Mouse (Mus musculus): Measurements from ENCODE around the gene Sptb. TPM values are rescaled to one million over a fixed set of nuclear protein-coding genes. Genes with fewer than 3 reads are reported as not detected.

Sptb gene
- total and polyA plus RNA-seq, 2 experiments, result 0.43 to 0.46 TPM

DNA sequence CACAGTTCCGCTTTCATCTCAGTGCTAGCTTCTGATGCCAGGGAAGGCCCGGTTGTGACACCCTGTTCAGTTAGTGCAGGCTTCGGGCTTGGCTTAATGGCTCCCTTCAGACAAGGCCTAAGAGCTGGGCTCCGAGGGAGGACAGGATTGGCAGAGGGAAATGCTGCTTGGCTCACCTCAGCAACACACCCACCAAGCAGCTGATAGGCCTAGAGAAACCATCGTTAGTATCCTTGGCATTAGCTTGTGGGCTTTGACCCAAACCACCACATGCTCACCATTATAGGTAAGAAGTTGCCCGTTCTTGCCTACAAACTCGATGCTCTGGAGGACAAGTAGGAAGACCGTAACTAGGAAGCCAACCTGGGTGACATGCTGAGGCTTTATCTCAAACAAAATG, 38.3 kb downstream of the Sptb start:
- H3K36me3 ChIP-seq (ENCODE audit: control insufficient read depth, insufficient read depth, low read length), result no peaks in the 10 kb centered on the region
- TF ChIP-seq POLR2A (IDR thresholded peaks at IDR 0.05; ENCODE audit: extremely low read depth, insufficient read depth, low read length) (no peak), CTCF (IDR thresholded peaks at IDR 0.05; ENCODE audit: low read depth, low read length) (no peak)
- 85% methylated on average over 8 of the region's 8 CpGs for WGBS
- H3K79me2 ChIP-seq (ENCODE audit: control insufficient read depth, insufficient read depth, low read length), result no peaks in the 10 kb centered on the region
- no peak for DNase-seq (ENCODE audit: extremely low read depth, low read depth, low spot score)
- H3K9ac ChIP-seq (ENCODE audit: low read depth, low read length), result no peak overlapping the region
- no peak overlapping the region for H3K4me3 ChIP-seq (ENCODE audit: insufficient read depth, low read depth, low read length)
- H3K4me1 ChIP-seq (ENCODE audit: control insufficient read depth, insufficient read depth, low read length), result no peaks in the 10 kb centered on the region
- H3K27me3 ChIP-seq (ENCODE audit: control insufficient read depth, insufficient read depth, low read length), result no peaks in the 10 kb centered on the region
- H3K27ac ChIP-seq (replicated peaks; ENCODE audit: insufficient read depth, low read depth, low read length), result no peak overlapping the region

DNA sequence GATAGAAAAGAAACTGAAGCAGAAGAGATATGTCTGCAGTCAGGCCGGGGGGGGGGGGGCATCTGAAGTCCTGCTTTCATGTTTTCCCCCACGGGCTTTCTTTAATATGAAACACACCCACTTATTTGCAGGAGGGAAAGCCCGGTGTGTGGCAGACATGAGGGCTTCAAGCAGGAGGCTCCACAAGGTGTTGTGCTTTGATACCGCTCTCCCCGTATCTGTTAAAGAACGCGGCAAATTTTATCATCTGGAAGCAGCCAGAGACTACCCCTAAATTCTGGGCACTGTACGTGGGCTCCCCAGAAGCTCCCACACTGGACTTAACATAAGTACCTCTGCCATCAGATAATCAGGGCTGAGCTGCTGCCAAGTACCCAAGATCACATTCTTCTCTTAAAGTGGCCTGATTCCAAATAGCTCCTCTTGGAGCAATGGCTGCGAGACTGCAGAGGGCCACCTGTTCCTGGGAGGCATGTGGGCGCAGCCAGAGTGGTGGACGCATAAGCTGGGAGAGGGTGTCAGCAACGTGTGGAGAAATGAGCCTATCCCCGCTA, 39.7 kb downstream of the Sptb start:
- no peak overlapping the region for H3K4me3 ChIP-seq (ENCODE audit: insufficient read depth, low read depth, low read length)
- H3K27ac ChIP-seq (replicated peaks; ENCODE audit: insufficient read depth, low read depth, low read length), result no peak overlapping the region
- no peaks in the 10 kb centered on the region for H3K4me1 ChIP-seq (ENCODE audit: control insufficient read depth, insufficient read depth, low read length)
- H3K27me3 ChIP-seq (ENCODE audit: control insufficient read depth, insufficient read depth, low read length), result no peaks in the 10 kb centered on the region
- 85% methylated on average over 13 of the region's 13 CpGs for WGBS
- TF ChIP-seq CTCF (IDR thresholded peaks at IDR 0.05; ENCODE audit: low read depth, low read length) (no peak), POLR2A (IDR thresholded peaks at IDR 0.05; ENCODE audit: extremely low read depth, insufficient read depth, low read length) (no peak)
- H3K36me3 ChIP-seq (ENCODE audit: control insufficient read depth, insufficient read depth, low read length), result no peaks in the 10 kb centered on the region
- DNase-seq (ENCODE audit: extremely low read depth, low read depth, low spot score), result no peak
- no peaks in the 10 kb centered on the region for H3K79me2 ChIP-seq (ENCODE audit: control insufficient read depth, insufficient read depth, low read length)
- H3K9ac ChIP-seq (ENCODE audit: low read depth, low read length), result no peak overlapping the region

DNA sequence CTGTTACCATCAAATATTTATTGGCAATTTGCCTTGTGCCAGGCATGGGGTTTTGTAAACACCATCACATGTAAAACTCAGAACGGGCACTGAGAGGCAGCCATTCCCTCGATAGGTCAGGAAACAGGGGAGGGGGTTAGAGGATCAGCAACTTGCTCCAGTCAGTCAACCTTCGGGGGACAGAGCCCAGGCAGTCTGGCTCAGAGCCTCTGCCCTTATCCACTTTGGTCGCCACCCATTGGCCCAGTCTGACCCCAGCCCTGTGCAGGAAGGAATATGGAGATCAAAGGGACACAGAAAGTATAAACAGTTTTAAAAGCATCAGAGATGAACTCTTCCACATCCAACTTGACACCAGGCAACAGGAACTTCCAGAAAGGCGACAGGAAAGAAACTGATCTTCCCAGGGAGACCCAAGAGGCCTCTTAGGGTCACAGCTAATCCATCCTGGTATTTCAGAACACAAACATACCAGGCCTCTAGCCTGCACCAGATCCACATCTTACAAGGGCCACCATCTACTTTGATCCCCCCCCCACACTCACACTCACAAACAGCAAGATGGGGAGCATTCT, 40.3 kb downstream of the Sptb start:
- H3K79me2 ChIP-seq (ENCODE audit: control insufficient read depth, insufficient read depth, low read length), result no peaks in the 10 kb centered on the region
- no peaks in the 10 kb centered on the region for H3K36me3 ChIP-seq (ENCODE audit: control insufficient read depth, insufficient read depth, low read length)
- whole genome bisulfite sequencing, result 47% methylated on average over 5 of the region's 5 CpGs
- no peak for DNase-seq (ENCODE audit: extremely low read depth, low read depth, low spot score)
- no peak overlapping the region for H3K4me3 ChIP-seq (ENCODE audit: insufficient read depth, low read depth, low read length)
- no peaks in the 10 kb centered on the region for H3K4me1 ChIP-seq (ENCODE audit: control insufficient read depth, insufficient read depth, low read length)
- H3K27me3 ChIP-seq (ENCODE audit: control insufficient read depth, insufficient read depth, low read length), result no peaks in the 10 kb centered on the region
- H3K27ac ChIP-seq (replicated peaks; ENCODE audit: insufficient read depth, low read depth, low read length), result no peak overlapping the region
- H3K9ac ChIP-seq (ENCODE audit: low read depth, low read length), result no peak overlapping the region
- TF ChIP-seq POLR2A (IDR thresholded peaks at IDR 0.05; ENCODE audit: extremely low read depth, insufficient read depth, low read length) (no peak), CTCF (IDR thresholded peaks at IDR 0.05; ENCODE audit: low read depth, low read length) (no peak)

GRCm38 (mm10) chr12:76668654-76669419, 41.5 kb downstream of the Sptb start:
- TF ChIP-seq CTCF (IDR thresholded peaks at IDR 0.05; ENCODE audit: low read depth, low read length) (no peak), POLR2A (IDR thresholded peaks at IDR 0.05; ENCODE audit: extremely low read depth, insufficient read depth, low read length) (no peak)
- Histone ChIP-seq H3K27me3 (ENCODE audit: control insufficient read depth, insufficient read depth, low read length) (no peaks in the 10 kb centered on the region), H3K36me3 (ENCODE audit: control insufficient read depth, insufficient read depth, low read length) (no peaks in the 10 kb centered on the region), H3K27ac (replicated peaks; ENCODE audit: insufficient read depth, low read depth, low read length) (no peak overlapping the region), H3K79me2 (ENCODE audit: control insufficient read depth, insufficient read depth, low read length) (no peaks in the 10 kb centered on the region), H3K9ac (ENCODE audit: low read depth, low read length) (no peak overlapping the region), H3K4me1 (ENCODE audit: control insufficient read depth, insufficient read depth, low read length) (no peaks in the 10 kb centered on the region), H3K4me3 (ENCODE audit: insufficient read depth, low read depth, low read length) (no peak overlapping the region)
- 93% methylated on average over 7 of the region's 7 CpGs for WGBS
- no peak for DNase-seq (ENCODE audit: extremely low read depth, low read depth, low spot score)

GRCm38 (mm10) chr12:76651788-76652345, 58.5 kb downstream of the Sptb start:
- TF ChIP-seq CTCF (IDR thresholded peaks at IDR 0.05; ENCODE audit: low read depth, low read length) (no peak), POLR2A (IDR thresholded peaks at IDR 0.05; ENCODE audit: extremely low read depth, insufficient read depth, low read length) (no peak)
- no peaks in the 10 kb centered on the region for H3K4me1 ChIP-seq (ENCODE audit: control insufficient read depth, insufficient read depth, low read length)
- H3K27ac ChIP-seq (replicated peaks; ENCODE audit: insufficient read depth, low read depth, low read length), result no peak overlapping the region
- 92% methylated on average over 6 of the region's 6 CpGs for WGBS
- no peak overlapping the region for H3K4me3 ChIP-seq (ENCODE audit: insufficient read depth, low read depth, low read length)
- no peaks in the 10 kb centered on the region for H3K27me3 ChIP-seq (ENCODE audit: control insufficient read depth, insufficient read depth, low read length)
- no peak for DNase-seq (ENCODE audit: extremely low read depth, low read depth, low spot score)
- no peaks in the 10 kb centered on the region for H3K36me3 ChIP-seq (ENCODE audit: control insufficient read depth, insufficient read depth, low read length)
- H3K9ac ChIP-seq (ENCODE audit: low read depth, low read length), result no peak overlapping the region
- H3K79me2 ChIP-seq (ENCODE audit: control insufficient read depth, insufficient read depth, low read length), result no peaks in the 10 kb centered on the region
